Mouse (Mus musculus) hindbrain, embryonic 16.5 days (tissue): Measurements from ENCODE around the gene Gm49776. TPM values are rescaled to one million over a fixed set of nuclear protein-coding genes. Genes with fewer than 3 reads are reported as not detected.

Source experiments
- ATAC-seq: fragments of 200-750 bp; cut with Nextera tagmentation; 2 replicates; pipeline ENCODE4 v1.8.0; 2017; ENCODE audit warnings: moderate TSS enrichment, moderate library complexity
- H3K27ac ChIP-seq: fragments of 300-500 bp; sonication (generic); 2 replicates; pipeline ENCODE4 v1.5.1; 2014; ENCODE audit warnings: low read depth, mild to moderate bottlenecking, control low read depth, low read length, moderate library complexity
- H3K27me3 ChIP-seq: fragments of 300-500 bp; sonication (generic); replicated peaks from 2 replicates; pipeline ENCODE4 v1.6.1; 2014; ENCODE audit warnings: low read length; ENCODE audit not compliant: control insufficient read depth, insufficient read depth
- H3K36me3 ChIP-seq: fragments of 300-500 bp; sonication (generic); 2 replicates; pipeline ENCODE4 v1.6.1; 2014; ENCODE audit warnings: mild to moderate bottlenecking, low read length, moderate library complexity, mixed read lengths; ENCODE audit not compliant: control insufficient read depth, insufficient read depth
- H3K4me1 ChIP-seq: fragments of 300-500 bp; sonication (generic); 2 replicates; pipeline ENCODE4 v1.6.1; 2014; ENCODE audit warnings: low read depth, low read length; ENCODE audit not compliant: control insufficient read depth, insufficient read depth
- H3K4me2 ChIP-seq: fragments of 300-500 bp; sonication (generic); 2 replicates; pipeline ENCODE4 v1.6.1; 2014; ENCODE audit warnings: mild to moderate bottlenecking, low read length, control low read depth, moderate library complexity
- H3K4me3 ChIP-seq: fragments of 300-500 bp; sonication (generic); 2 replicates; pipeline ENCODE4 v1.5.1; 2014; ENCODE audit warnings: mild to moderate bottlenecking, low read length, control low read depth, moderate library complexity
- H3K9ac ChIP-seq: fragments of 300-500 bp; sonication (generic); 2 replicates; pipeline ENCODE4 v1.6.1; 2014; ENCODE audit warnings: low read depth, mild to moderate bottlenecking, control low read depth, low read length, moderate library complexity
- H3K9me3 ChIP-seq: fragments of 300-500 bp; sonication (generic); 2 replicates; pipeline ENCODE4 v1.6.1; 2014; ENCODE audit warnings: mild to moderate bottlenecking, low read length, moderate library complexity; ENCODE audit not compliant: control insufficient read depth
- WGBS: fragments of 180-500 bp; shearing (Covaris S2); extraction: QIAGEN DNeasy Blood & Tissue Kit; methylation state at CpG from one replicate; pipeline ENCODE4 v1.1.7; 2014; 5-methylcytosine and 5-hydroxymethylcytosine counted together
- polyA plus RNA-seq: library from polyadenylated mRNA; unstranded; fragments of >200 nt; fragmentation: Nextera tagmentation; extraction: Ambion mirVana; gene quantifications from 2 replicates; pipeline ENCODE4 v1.2.1, GENCODE M21; 2015

The Gm49776 gene
- polyA plus RNA-seq, 1 experiment from 2014 or later, result not detected

DNA sequence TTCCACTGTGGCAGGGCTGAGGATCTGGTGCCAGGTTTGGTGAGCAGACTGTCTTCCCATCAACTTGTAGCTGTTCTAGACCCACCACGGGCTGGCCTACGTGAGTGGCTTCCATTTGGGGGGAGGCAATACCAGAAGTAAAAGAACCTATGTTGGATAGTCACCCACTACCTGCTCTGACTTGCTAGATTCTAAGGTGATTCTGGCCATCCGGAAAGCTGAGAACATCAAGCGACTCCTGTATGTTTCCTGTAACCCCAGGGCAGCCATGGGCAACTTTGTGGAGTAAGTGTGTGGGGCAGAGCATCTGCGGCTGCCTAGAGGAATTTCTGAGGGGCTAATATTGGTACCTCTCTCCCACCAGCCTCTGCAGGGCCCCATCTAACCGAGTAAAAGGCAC, 5.4 kb downstream of the Gm49776 start:
- H3K9me3 ChIP-seq, result no peaks in the 10 kb centered on the region
- H3K27ac ChIP-seq, result no peak overlapping the region
- peaks cover 42% of the 10 kb centered on the region for H3K36me3 ChIP-seq
- H3K9ac ChIP-seq, result no peak overlapping the region
- no peak for ATAC-seq
- H3K4me2 ChIP-seq, result no peak overlapping the region
- 87% methylated on average over 6 of the region's 6 CpGs for WGBS
- H3K27me3 ChIP-seq, result no peaks in the 10 kb centered on the region
- peaks cover 17% of the 10 kb centered on the region for H3K4me1 ChIP-seq
- H3K4me3 ChIP-seq, result no peak overlapping the region

DNA sequence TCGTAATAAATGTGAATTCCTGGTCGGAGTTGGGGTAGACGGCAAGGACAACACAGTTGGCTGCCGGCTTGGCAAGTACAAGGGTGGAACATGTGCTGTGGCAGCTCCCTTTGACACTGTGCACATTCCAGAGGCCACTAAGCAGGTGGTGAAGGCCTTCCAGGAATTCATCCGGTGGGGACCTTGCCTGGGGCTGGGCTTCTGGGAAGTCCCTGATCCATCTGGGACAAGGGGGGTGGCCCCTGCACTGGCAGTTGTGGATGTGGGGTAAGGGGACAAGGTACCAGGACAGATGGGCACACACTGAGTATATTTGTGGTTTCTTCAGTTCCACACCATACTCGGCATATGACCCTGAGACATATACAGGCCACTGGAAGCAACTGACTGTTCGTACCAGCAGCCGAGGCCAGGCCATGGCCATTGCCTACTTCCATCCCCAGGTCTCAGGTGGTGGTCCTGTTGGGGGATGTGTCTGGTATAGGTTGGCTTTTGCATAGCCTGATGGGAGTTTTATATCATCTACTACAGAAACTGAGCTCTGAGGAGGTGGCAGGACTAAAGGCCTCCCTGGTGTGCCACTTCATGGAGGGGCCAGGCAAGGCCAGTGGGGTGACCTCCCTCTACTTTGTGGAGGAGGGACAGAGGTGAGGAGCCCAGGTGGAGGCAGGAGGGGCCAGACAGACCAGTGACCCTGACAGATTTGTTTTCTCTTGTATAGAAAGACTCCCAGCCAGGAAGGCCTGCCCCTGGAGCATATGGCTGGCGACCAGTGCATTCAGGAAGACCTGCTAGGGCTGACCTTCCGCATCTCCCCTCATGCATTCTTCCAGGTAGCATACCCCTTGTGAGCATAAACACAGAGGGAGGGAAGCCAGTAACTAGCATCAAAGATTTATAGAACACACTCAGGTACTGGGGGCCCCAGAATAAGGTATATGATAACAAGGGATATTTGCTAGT, 7.0 kb downstream of the Gm49776 start:
- peak overlapping the region; percentile 29; the same call in 1 of the 2 replicates for H3K9ac ChIP-seq

DNA sequence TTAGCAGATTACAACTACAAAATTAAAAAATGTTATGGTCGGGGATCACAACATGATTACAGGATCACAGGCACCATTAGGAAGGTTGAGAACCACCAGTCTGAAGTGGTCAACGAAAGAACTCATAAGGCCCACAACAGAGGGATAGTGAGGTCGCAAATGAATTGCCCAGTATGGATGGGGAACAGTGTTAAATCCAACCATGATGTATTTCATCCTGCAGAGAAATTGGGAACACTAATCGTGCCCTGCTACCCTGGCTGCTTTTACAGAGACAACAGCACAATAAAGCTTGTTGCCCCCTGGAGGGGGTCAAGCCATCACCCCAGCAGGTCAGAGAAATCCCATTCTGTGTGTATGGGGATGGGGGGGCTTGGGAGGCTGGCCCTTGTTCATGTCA, 7.9 kb downstream of the Gm49776 start:
- 54% methylated on average over 4 of the region's 4 CpGs for WGBS
- Histone ChIP-seq H3K27me3 (no peaks in the 10 kb centered on the region), H3K4me1 (peaks cover 32% of the 10 kb centered on the region), H3K9ac (peak overlapping the region; percentile 37; the same call in 1 of the 2 replicates), H3K36me3 (peaks cover 33% of the 10 kb centered on the region), H3K9me3 (no peaks in the 10 kb centered on the region), H3K4me2 (peak overlapping the region; percentile 94), H3K4me3 (peak overlapping the region; percentile 95), H3K27ac (no peak overlapping the region)
- no peak for ATAC-seq

More for the DNA sequence above, 7.0 kb downstream of the Gm49776 start:
- Histone ChIP-seq H3K4me3 (no peak overlapping the region), H3K4me1 (peaks cover 32% of the 10 kb centered on the region), H3K27me3 (no peaks in the 10 kb centered on the region), H3K36me3 (peaks cover 28% of the 10 kb centered on the region), H3K9me3 (no peaks in the 10 kb centered on the region), H3K27ac (no peak overlapping the region), H3K4me2 (peak overlapping the region; percentile 94)
- no peak for ATAC-seq
- 69% methylated on average over 10 of the region's 10 CpGs for WGBS

DNA sequence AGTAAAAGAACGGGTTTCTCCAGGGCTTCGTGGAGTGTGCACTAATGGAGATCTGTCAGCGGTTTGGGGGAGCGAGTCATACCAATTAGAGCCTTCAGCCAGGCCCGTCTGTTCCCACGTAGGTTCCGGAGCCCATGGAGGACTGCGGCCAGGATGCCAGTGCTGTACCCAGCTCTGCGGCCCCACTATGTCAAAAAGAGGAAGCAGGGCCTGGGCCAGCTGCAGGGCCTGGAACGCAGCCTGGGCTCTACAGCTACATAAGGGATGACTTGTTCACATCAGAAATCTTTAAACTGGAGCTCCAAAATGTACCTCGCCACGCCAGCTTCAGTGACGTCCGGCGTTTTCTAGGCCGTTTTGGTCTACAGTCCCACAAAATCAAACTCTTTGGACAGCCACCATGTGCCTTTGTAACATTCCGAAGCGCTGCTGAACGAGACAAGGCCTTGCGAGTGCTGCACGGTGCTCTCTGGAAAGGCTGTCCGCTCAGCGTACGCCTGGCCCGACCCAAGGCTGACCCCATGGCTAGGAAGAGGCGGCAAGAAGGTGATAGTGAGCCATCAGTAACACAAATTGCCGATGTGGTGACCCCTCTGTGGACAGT, 8.7 kb downstream of the Gm49776 start:
- Histone ChIP-seq H3K4me1 (peaks cover 32% of the 10 kb centered on the region), H3K36me3 (peaks cover 39% of the 10 kb centered on the region), H3K27me3 (no peaks in the 10 kb centered on the region), H3K27ac (peak overlapping the region; percentile 91), H3K4me3 (peak overlapping the region; percentile 95), H3K4me2 (peak overlapping the region; percentile 94), H3K9me3 (no peaks in the 10 kb centered on the region), H3K9ac (peak overlapping the region; percentile 92)
- WGBS, result 6% methylated on average over 27 of the region's 27 CpGs
- ATAC-seq, result peak; percentile 34

DNA sequence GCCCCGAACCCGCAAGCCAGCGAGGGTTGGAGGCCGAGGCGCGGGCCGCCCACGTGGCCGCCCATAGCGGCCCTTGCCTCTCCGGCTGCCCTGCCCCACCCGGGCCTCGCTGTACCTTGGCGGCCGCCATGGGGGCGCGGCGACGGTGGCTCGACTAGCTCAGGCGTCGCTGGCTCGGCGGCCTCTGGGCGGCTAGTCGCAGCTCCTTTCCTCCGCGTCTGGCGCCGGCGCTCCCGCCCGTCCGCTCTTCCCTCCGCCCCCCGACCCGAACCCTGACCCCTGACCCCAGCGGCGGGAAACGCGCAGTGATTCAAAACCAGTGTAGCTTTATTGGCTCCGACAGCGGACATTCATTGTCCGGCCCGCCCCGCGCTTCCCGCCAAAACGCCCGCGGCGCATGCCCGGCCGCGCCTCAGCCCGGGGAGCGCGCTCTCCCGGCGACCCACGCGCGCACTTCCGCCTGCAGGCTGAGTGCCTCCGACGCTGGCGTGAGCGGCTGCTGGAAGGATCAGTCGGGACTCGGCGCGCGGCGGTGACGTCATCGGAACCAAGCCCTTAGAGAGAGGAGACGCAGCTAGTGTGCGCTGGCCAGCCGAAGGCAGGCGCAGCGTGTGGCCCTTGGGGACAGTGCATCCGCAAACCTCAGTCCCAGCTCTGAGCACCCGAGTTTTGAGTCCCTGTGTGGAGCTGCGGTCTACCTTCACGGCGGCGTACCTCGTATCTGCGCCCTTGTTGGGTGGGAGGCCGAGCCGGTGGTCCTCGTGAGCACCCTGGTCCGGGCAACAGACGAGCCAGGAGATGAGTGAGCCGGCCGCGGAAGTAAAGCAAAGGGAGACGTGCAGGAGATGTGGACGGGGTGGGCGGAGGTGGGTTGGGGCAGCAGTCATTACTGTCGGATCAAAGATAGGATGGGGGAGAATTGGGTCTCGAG, 9.4 kb downstream of the Gm49776 start, which contains the start of the genes Trmt2a and Ranbp1:
Trmt2a (plus strand) TSS at position 247 of the 931 bp plus-strand sequence.
Ranbp1 (minus strand) TSS at position 300 of the 931 bp plus-strand sequence.
- Histone ChIP-seq H3K4me2 (peak within 1 kb of the TSS; percentile 94), H3K36me3 (peaks cover 35% of the 10 kb centered on the region), H3K27ac (peak within 1 kb of the TSS; percentile 91), H3K9ac (peak within 1 kb of the TSS; percentile 92), H3K4me3 (peak within 1 kb of the TSS; percentile 95), H3K9me3 (no peaks in the 10 kb centered on the region), H3K27me3 (no peaks in the 10 kb centered on the region), H3K4me1 (peaks cover 32% of the 10 kb centered on the region)
- ATAC-seq, result peak; percentile 94
- under 1% methylated on average over 85 of the region's 102 CpGs for WGBS

DNA sequence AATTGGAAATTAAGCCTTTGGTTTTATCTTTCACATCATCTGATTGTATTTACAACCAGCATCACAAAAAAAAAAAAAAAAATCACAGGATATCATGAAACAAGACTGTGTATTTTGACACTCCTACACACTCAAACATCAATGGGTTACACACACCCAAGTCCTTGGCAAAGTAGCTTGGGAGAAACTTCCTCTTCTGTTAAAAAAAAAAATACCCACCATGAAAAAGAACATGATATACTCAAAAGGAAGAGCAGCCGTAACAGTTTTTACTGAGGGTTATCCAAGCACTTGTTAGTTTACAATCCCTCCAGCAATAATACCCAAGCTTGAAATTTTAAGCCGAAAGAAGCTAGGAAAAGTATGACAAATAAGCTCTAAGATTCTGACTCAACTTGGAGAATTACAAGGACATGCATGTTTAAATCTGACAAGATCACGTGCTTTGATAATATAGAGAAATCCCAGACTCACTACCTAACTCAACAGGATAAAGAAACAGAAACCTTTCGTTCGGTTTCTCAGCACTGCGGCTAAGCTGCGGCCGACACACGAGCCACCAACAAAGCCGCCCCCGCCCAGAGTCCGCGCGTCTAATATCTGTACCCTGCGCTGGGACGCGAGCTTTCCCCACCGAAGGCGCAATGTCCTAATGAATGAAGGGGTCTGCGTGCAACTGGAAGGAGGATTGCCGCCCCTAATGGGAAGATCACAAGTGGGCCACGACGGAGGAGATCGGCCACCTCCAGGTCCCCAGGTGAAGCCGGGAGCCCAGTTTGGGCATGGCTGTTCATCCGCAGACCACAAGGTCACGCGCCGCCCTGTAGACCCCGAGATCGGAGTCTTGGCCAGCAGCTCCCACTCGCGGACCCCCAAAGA, 10.4 kb downstream of the Gm49776 start:
- H3K4me3 ChIP-seq, result peak overlapping the region; percentile 95
- peak overlapping the region; percentile 92 for H3K9ac ChIP-seq
- ATAC-seq, result no peak
- WGBS, result under 1% methylated on average over 33 of the region's 33 CpGs
- peaks cover 32% of the 10 kb centered on the region for H3K4me1 ChIP-seq
- H3K27ac ChIP-seq, result peak overlapping the region; percentile 91
- H3K4me2 ChIP-seq, result peak overlapping the region; percentile 70
- H3K27me3 ChIP-seq, result no peaks in the 10 kb centered on the region
- no peaks in the 10 kb centered on the region for H3K9me3 ChIP-seq
- H3K36me3 ChIP-seq, result peaks cover 37% of the 10 kb centered on the region

DNA sequence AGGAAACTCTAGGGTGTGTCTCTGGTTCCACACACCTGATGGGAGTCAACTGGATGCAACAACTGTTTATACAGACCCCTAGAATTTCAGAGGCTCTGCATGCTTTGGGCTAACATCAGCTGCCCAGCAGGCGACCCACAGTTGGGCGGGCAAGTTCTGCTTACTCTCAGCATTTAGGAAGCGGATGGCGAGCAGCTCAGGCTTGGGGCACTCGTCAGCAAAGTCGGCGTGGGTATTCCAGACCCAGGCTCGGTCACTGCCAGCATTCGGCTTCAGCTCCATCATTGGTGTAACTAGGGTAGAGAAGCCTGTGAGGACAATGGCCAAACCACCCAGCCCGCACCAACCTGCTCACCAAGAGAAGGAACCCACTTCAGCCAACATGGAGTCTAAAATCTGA, 16.5 kb downstream of the Gm49776 start:
- WGBS, result 89% methylated on average over 10 of the region's 10 CpGs
- ATAC-seq, result no peak
- H3K36me3 ChIP-seq, result peaks cover 61% of the 10 kb centered on the region

More for the DNA sequence above, 16.5 kb downstream of the Gm49776 start:
- Histone ChIP-seq H3K4me3 (no peak overlapping the region), H3K9me3 (no peaks in the 10 kb centered on the region), H3K4me1 (peaks cover 4% of the 10 kb centered on the region), H3K27me3 (no peaks in the 10 kb centered on the region), H3K27ac (no peak overlapping the region), H3K9ac (no peak overlapping the region), H3K4me2 (no peak overlapping the region)
